Mouse (Mus musculus) urinary bladder, postnatal 25 days (tissue): ENCODE measurements around the gene Llph.
"Not testable (repeated sequence)": the region's sequence is repeated elsewhere in the genome, so short reads cannot be mapped to it uniquely, and the experiment has no call there.

Source experiments
- DNase-seq: peaks from one replicate; pipeline ENCODE4 v3.0.0; 2022; ENCODE audit warnings: low spot score

Gene Llph

GRCm38 (mm10) chr10:120226871-120227661 is at the start of gene Llph:
Llph (plus strand) TSS chr10:120227070.
- DNase-seq: peak; percentile 85

GRCm38 (mm10) chr10:120182887-120183286 is 44.0 kb upstream of the Llph start:
- no peak for DNase-seq

DNA sequence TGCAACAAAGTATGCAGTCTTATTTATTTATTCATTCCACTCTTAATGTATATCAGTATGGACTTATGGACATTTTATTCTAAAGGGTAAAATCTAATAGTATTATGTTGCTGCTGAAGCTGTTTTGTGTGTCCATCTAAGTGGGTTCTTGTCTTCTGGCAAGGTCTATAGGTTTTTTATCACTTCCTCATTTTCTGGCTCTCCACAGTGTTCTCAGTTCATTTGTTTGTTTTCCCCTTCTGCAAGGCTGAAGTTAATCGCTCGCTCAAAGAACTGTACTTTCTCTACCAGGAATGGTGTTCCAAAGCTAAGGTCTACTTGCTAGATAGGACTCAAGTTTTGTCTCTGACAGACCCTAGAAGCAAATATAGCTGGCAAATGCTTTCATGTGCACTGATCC is 43.5 kb upstream of the Llph start:
- no peak for DNase-seq

DNA sequence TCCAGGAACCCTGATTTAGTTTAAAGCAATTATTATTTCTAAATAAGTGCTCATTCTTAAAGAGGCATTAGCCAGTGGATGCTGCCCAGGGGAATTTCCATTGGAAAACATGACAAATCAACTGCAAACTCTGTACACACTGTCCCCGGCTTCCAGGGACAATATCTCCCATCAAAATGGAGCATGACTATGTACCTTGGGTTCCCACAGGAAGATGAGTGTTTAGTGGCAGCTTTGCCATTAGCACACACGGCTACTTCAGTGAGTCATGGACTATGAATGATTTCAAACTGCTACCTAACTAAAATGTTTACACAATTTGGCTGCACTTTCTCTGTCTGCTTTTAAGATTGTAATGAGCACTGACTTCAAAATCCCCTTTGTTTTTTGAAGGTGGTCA is 38.4 kb upstream of the Llph start:
- no peak for DNase-seq

DNA sequence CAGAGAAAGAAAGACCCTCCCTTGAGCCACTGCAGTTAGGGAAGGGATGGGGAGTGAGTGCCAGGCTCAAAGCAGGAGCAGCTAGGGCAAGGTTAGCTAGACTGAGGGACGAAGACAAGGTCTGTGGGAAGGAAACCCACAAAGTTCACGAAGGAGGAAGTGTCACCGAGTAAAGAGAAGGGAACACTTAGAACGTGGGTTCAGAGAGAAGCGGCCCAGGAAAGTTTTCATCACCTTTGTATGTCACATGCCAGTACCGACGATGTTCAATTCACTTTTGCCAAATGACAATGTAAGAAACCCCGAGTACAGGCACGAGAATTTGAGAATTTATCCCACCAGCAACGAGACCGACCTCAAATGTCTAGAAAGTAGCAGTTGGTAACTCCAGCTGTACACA is 37.6 kb upstream of the Llph start:
- DNase-seq: no peak

GRCm38 (mm10) chr10:120189782-120190181 is 37.1 kb upstream of the Llph start:
- no peak for DNase-seq

DNA sequence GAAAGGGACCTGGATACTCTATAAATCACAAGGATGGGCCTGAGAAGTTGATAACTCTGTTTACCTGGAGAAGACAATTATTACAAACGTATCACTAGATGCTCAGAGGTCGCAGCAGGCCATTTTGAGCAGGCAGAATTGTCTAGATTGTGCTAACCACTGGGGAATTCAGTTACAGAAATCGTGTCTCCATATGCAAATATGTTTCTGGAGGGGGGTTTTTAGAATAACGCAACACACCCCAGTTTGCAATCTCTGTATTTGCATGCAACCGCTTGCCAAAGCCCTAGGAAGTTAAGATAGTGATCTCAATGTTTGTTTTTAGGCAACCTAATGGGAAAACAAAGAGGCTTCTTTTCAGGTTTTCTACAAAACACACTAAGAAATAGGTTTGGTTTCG is 35.7 kb upstream of the Llph start:
- DNase-seq: no peak

GRCm38 (mm10) chr10:120192278-120192677 is 34.6 kb upstream of the Llph start:
- DNase-seq: no peak

DNA sequence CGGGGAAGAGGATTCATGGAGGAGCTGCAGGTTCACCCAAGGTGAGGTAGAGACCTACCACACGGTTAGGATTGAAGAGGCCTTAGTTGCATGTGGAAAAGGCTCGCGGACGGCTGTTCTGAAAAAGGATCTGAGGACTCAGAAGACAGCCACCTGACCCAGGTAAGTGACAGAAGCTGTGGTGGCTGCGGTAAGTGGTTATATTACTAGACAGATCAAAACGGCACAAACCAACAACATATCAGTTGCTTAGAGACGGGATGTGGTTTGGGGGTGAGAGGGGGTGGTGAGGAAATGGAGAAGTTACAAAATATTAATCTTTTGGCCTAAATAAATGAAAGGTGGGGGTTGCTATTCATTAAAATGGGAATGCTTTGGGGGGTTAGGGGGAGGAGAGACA is 33.6 kb upstream of the Llph start:
- DNase-seq: no peak

DNA sequence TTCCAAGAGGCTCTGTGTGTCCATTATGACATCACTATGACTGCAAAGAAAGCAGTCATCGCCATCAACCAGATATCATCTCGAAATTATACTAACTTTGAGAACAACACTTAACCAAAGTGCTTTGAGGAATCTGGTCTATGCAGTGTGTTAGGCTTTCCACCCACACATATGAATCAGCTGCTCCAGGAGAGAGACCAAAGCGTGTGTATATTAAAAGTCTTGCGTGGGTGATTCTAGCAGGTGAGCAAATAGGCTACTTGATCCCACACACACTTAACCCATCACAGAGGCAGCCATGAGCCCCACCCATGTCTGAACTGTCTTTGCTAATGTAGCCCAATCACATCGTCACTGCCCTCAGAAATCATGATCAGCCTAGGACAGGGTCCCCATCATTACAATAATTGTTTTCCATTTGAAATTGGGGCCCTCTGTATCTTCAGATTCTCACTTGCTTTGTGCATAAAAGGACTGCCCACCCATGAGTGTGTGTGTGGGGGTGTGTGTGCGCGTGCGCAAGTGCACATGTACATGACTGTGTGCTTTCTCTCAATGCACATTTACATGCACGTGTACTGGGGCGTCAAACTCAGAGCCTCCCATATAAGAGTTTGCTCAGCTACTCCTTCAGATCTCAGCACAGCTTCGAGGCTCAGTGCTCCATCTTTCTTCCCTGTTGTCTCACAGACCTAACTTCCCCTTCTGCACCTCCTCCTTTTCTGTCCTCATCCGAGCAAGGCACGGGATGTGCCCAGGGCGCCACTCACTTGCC is 29.6 kb upstream of the Llph start:
- DNase-seq: no peak

GRCm38 (mm10) chr10:120201131-120201921 is 25.5 kb upstream of the Llph start, which contains the start of gene Tmbim4:
Tmbim4 (plus strand) TSS chr10:120201590.
- peak; percentile 67 for DNase-seq

GRCm38 (mm10) chr10:120201961-120202402 is 24.9 kb upstream of the Llph start, which contains the start of gene Irak3:
Irak3 (minus strand) TSS chr10:120202130.
- DNase-seq: peak; percentile 92

DNA sequence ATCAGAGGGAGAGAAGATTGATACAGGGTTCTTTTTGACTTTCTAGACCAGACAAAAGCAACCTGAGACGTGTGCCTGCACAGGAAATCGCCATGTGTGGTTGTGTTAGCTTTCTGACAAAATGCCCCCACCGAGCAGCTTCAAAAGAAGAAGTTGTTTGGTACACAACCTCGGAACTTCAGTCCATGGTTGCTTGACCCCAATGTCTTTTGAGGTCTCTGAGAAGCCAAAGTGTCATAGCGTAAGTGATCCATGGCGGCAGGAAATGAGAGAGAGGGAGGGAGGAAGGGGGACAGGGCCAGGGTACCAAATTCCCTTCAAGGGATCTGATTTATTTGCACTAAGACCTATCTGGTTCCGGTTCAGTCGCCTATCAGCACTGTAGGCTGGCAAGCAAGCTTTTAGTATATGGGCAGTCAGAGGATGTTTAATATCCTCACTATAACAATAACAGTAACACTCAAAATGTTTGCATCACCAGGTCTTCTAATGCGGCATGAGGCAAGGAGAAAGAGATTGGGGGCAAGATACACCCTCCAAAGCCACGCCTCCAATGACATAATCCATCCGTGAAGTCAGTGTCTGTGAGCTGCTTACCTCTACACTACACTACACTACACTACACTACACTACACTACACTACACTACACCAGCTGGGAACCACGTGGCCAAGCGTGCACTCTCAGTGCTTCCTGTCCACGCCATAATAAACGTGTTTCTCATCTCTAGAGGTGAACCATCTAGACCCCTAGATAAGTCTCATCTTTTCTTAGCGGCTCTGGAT is 24.2 kb upstream of the Llph start:
- no peak for DNase-seq

DNA sequence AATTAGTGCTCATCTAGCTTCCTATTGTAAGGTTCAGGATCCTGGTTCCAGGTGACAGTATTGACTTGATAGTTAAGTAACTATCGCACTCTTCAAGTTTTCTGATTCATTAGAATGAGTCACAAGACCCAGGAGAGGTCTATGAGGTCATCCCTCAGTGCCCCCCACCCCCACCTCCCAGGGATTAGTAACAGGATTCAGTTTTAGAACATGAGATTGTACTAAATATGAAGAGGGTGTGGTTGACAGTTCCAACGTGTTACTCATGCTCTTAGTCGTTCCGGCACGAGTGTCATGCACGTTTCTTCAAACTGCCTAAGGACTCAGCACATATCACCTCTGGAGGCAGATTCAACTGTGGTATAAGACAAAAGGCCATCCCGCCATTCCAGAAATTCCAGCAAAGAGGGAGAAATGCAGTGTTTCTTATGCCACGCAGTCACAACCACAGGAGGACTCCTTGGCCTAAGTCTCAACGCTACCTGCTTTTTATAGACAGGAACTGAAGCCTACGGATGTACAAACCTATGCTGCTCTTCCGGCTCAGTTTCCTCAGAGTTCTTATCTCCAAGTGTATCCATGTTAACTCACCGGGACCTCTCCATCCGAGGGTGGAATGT is 22.2 kb upstream of the Llph start:
- no peak for DNase-seq

DNA sequence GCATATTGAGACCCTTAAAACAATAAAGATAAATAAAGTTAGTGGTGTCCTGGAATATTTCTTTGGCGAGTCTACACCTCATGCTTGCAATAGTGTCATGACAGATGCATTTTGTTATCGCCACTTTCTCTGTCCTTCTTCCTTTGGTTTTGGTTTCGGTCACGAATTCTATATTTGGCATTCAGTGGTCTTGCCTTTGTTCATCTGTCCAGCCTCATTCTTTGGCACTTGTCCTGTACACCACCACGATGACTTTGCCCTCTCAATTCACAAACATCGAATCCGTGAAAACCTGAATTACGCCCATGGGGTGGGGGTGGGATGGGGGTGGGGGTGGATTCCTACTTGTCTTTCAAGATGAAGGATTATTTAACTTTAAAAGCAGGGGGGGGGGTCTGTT is 18.9 kb upstream of the Llph start:
- no peak for DNase-seq

DNA sequence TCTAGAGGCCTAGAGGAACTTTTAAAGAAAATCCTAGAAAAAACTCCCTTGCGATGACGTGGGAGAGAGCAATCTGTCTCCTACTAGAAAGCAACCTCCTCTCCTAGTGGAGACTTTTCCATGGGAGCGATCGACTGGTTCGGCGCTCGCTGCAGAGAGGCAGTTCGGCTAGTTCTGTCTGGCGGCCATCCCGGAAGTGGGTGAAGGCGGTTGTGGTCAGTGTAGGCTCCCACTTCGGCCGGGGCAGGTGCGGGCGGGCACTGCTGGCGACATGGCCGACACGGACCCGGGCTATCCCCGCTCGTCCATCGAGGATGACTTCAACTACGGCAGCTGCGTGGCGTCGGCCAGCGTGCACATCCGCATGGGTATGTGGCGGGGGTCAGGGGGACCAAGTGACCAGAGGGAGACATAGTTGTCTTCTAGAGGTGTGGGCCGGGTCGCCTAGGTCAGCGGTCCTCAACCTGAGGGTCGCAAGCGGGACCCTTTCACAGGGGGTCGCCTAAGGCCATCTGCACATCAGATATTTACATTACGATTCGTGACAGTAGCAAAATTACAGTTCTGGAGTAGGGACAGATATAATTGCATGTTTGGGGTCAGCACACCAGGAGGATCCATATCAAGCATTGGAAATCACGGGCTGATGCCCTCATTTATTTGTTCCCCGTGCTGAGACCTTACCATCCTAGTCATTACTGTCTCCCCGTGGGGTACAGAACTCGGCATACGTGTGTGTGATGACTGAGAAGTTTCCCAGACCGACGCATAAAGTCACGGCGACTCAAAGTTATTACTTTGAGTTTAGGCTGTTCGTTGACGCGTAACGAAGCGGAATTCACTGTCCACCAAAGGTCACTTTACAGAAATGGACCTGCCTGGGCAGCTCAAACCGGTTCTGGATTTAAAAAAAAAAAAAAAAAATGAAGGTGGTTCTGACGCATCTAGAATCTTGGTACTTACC is 18.0 kb upstream of the Llph start:
- DNase-seq: peak; percentile 83

DNA sequence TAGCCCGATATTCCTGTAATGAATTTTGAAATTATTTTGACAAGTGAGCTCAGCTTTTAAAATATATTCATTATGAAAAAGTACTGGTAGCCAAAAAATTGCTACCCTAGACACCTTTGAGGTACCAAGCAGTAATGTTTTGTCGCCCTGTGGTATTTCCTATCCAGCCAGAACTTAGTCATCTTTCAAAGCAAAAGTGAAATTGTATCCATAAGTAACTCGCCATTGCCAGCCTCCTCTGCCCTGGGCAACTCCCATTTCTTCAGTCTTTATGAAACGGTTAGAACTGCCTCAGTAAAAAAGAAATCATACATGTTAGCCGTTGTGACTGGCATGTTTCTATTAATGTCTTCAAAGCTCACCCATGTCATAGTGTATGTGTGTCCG is 17.3 kb upstream of the Llph start:
- DNase-seq: no peak

DNA sequence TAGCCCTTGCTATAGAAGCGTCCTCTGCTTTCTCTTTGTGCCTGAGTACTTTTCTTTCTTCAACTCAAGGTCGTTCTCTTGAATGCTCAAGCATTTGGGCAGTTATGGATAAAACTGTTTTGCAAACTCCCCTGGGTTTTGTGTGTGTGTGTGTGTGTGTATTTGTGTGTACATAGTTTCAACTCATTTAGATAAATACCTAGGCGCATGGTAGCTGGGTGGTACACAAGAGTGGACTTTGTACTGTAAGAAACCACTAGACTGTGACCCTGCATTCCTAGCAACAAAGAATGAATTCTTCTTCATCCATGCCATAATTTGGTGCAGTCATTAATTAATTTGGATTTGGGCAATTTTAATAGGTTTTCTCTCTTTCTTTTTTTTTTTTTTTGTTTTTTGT is 16.8 kb upstream of the Llph start:
- no peak for DNase-seq

DNA sequence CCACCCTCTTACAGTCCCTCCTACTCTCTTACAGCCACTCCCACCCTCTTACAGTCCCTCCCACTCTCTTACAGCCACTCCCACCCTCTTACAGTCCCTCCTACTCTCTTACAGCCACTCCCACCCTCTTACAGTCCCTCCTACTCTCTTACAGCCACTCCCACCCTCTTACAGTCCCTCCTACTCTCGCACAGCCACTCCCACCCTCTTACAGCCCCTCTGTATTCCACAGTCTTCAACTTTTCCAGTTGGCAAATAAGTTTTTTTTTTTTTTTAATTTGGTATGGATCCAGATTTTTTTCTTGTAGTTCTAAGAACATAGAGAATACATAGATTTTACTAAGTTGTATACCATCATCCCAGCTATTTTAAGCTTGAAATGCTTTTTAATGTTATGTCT is 9.8 kb upstream of the Llph start:
- not testable (repeated sequence) for DNase-seq

DNA sequence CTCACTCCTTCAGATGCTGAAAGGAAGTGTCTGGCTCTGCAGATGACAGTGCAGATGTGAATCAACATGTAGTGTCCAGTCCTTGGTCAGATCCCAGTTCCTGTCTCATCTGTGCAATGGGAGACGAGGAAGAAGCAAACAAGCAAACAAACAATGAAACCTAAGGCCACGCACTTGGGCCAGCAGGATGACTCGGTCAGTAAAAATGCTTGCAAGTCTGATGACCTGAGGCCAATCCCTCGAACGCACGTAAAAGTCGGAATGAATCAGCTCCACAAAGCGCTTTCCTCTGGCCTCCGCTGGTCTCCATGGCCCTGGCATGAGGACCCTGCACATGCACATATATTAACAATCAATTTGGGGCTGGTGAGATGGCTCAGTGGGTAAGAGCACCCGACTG is 7.9 kb upstream of the Llph start:
- no peak for DNase-seq
